Mouse (Mus musculus) ES-Bruce4 (cell line): ENCODE measurements around the gene Sec61a1.

ENCODE experiments used
- CTCF ChIP-seq: IDR thresholded peaks from one replicate; pipeline ENCODE4 v1.8.1; 2011; ENCODE audit warnings: low read depth, low read length
- EP300 ChIP-seq: IDR thresholded peaks from 2 replicates; pipeline ENCODE4 v1.6.1; 2011; ENCODE audit warnings: low read depth, low read length; ENCODE audit not compliant: insufficient read depth
- POLR2A ChIP-seq: IDR thresholded peaks from one replicate; pipeline ENCODE4 v1.8.1; 2011; ENCODE audit warnings: low read length; ENCODE audit not compliant: insufficient read depth

DNA sequence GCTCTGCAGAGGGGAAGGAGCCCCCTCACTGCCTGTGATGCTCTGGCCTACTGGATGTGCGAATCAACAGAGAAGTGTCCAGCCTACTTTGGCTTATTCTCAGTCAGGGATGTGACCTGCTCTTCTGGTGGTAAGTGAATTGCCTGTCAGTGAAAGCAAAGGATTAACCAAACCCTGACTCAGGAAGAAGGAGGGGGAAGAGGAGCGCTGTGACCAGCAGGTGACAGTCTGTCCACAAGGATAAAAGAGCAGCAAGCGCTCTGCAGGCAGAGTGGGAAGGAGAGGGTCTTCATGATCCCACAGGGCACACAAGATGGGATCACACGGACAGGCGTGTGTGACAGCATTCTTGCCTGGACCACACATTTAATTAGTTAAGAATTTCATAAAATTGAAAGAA lies 41.0 kb upstream of the Sec61a1 start:
- peak; percentile 52 for TF ChIP-seq CTCF
- no peak for TF ChIP-seq POLR2A
- no peak for TF ChIP-seq EP300
